ENCODE assay signal across 11 mouse cellular contexts in genomic region chr10:42942300-42942699, GRCm38 (mm10).
DNase-seq lines count a peak whose midpoint lies in the region; ATAC-seq and TF ChIP-seq lines count a peak whose summit lies in the region.
"Had no signal": no experiment of that assay in that cellular context is flagged by ENCODE, and none has a peak within 500 bp of the region (broad histone marks: within the 10 kb centered on the region; RNA-seq: fewer than 3 reads in every experiment).

No protein-coding gene starts in this region.

- TF ChIP-seq CTCF in liver, embryonic 14.5 days (IDR thresholded peaks at IDR 0.05; ENCODE audit: low read depth) = peak; percentile 47
- peak; percentile 43 for TF ChIP-seq CTCF in Patski (IDR thresholded peaks at IDR 0.05)

- 79% methylated on average over 3 of the region's 3 CpGs for WGBS in liver, embryonic 14.5 days (ENCODE audit: insufficient replicate concordance)
- 74% methylated on average over 3 of the region's 3 CpGs for WGBS in liver, embryonic 11.5 days
- WGBS in neural tube, embryonic 13.5 days = 87% methylated on average over 3 of the region's 3 CpGs

- no peak overlapping the region for H3K4me2 ChIP-seq in liver, embryonic 14.5 days (ENCODE audit: low read depth)
- no peak overlapping the region for H3K4me2 ChIP-seq in liver, embryonic 11.5 days
- peak overlapping the region; percentile 58; the same call in 1 of the 2 replicates for H3K4me2 ChIP-seq in neural tube, embryonic 13.5 days

- in situ Hi-C loops in Patski (cut with MboI; ENCODE audit: low pct_unique_long_range_greater_than_20kb) = no loop called here

- no peak overlapping the region for H3K9ac ChIP-seq in liver, embryonic 14.5 days (replicated peaks)
- no peak overlapping the region for H3K9ac ChIP-seq in liver, embryonic 11.5 days (ENCODE audit: low read depth, low read length)
- H3K9ac ChIP-seq in neural tube, embryonic 13.5 days = no peak overlapping the region
- H3K9ac ChIP-seq: kidney, embryonic 15.5 days; midbrain, embryonic 12.5 days had no signal

- no peak overlapping the region for H3K4me3 ChIP-seq in liver, embryonic 14.5 days (ENCODE audit: insufficient read depth in 1 of 2, low read depth in 2 of 2, low read length in 2 of 2)
- H3K4me3 ChIP-seq in liver, embryonic 11.5 days (ENCODE audit: low read depth, low read length) = no peak overlapping the region
- no peak overlapping the region for H3K4me3 ChIP-seq in neural tube, embryonic 13.5 days
- H3K4me3 ChIP-seq: kidney, embryonic 15.5 days; midbrain, embryonic 12.5 days had no signal

- ATAC-seq in liver, embryonic 14.5 days (ENCODE audit: insufficient read depth) = no peak
- no peak for ATAC-seq in liver, embryonic 11.5 days (replicated peaks; ENCODE audit: low FRiP score)
- ATAC-seq in Patski = no peak
- ATAC-seq in neural tube, embryonic 13.5 days (ENCODE audit: low read depth) = no peak

- no peaks in the 10 kb centered on the region for H3K27me3 ChIP-seq in liver, embryonic 14.5 days (ENCODE audit: control insufficient read depth, insufficient read depth, low read length)
- H3K27me3 ChIP-seq in liver, embryonic 11.5 days (replicated peaks; ENCODE audit: control insufficient read depth, insufficient read depth, low read length) = 0 out of 2 replicates have a peak, but pooled peaks cover 5% of the 10 kb centered on the region
- peaks cover 6% of the 10 kb centered on the region for H3K27me3 ChIP-seq in Patski
- no peaks in the 10 kb centered on the region for H3K27me3 ChIP-seq in neural tube, embryonic 13.5 days
- H3K27me3 ChIP-seq: midbrain, embryonic 12.5 days had no signal

- peak; percentile 31 to 60 for DNase-seq in cerebellum, postnatal 14 days
- no peak for DNase-seq in cerebellum, adult 9-10 months
- DNase-seq in liver, embryonic 14.5 days (ENCODE audit: low read depth in 3 of 3, low spot score in 3 of 3) = no peak
- no peak for DNase-seq in liver, embryonic 11.5 days (ENCODE audit: low spot score)
- DNase-seq in Patski (ENCODE audit: low read depth, low spot score) = no peak
- no peak for DNase-seq in layer of hippocampus, adult 9-10 months (ENCODE audit: low spot score)
- no peak for DNase-seq in embryo, embryonic 10.5 days (ENCODE audit: low spot score)
- DNase-seq: cerebellum, adult 18-20 months had no signal

- no peaks in the 10 kb centered on the region for H3K9me3 ChIP-seq in liver, embryonic 14.5 days (ENCODE audit: control insufficient read depth, low read length)
- no peaks in the 10 kb centered on the region for H3K9me3 ChIP-seq in liver, embryonic 11.5 days (ENCODE audit: control insufficient read depth, low read length)
- no peaks in the 10 kb centered on the region for H3K9me3 ChIP-seq in neural tube, embryonic 13.5 days
- H3K9me3 ChIP-seq: kidney, embryonic 15.5 days; midbrain, embryonic 12.5 days had no signal

- H3K27ac ChIP-seq in liver, embryonic 14.5 days = no peak overlapping the region
- no peak overlapping the region for H3K27ac ChIP-seq in liver, embryonic 11.5 days (ENCODE audit: low read depth, low read length)
- peak overlapping the region; percentile 87 for H3K27ac ChIP-seq in neural tube, embryonic 13.5 days (replicated peaks)

- H3K4me1 ChIP-seq in liver, embryonic 14.5 days (replicated peaks; ENCODE audit: control insufficient read depth in 2 of 2, insufficient read depth in 2 of 2, low read length in 1 of 2) = no peaks in the 10 kb centered on the region
- no peaks in the 10 kb centered on the region for H3K4me1 ChIP-seq in liver, embryonic 11.5 days (replicated peaks; ENCODE audit: control insufficient read depth, insufficient read depth, low read length)
- peaks cover 26% of the 10 kb centered on the region for H3K4me1 ChIP-seq in neural tube, embryonic 13.5 days (replicated peaks)

- POLR2A ChIA-PET in Patski (lab: Charles Lee) = no interaction called here

- CTCF ChIA-PET in Patski (lab: Charles Lee) = interaction anchor here (1.0 to 1.6 kb wide), 2 partner anchors 99 to 110 kb away, joined by 4 to 11 read pairs; no protein-coding TSS in a partner anchor

- no peak for TF ChIP-seq EP300 in liver, embryonic 14.5 days (IDR thresholded peaks at IDR 0.05; ENCODE audit: low read depth)

- no peaks in the 10 kb centered on the region for H3K36me3 ChIP-seq in liver, embryonic 14.5 days (replicated peaks; ENCODE audit: control insufficient read depth, insufficient read depth, low read depth)
- H3K36me3 ChIP-seq in liver, embryonic 11.5 days (ENCODE audit: control insufficient read depth, insufficient read depth, low read length) = no peaks in the 10 kb centered on the region
- no peaks in the 10 kb centered on the region for H3K36me3 ChIP-seq in neural tube, embryonic 13.5 days
- H3K36me3 ChIP-seq: kidney, embryonic 15.5 days; midbrain, embryonic 12.5 days had no signal

Comparison
In these comparisons a context has a peak if more than half of its experiments do, and no peak if none do; other contexts are left out.
1. DNase-seq: peak in cerebellum, postnatal 14 days (2 of 2); none in cerebellum, adult 9-10 months (single experiment), liver, embryonic 14.5 days (0 of 3), liver, embryonic 11.5 days (single experiment), Patski (single experiment), layer of hippocampus, adult 9-10 months (single experiment) and embryo, embryonic 10.5 days (single experiment).